Mouse (Mus musculus): Measurements from ENCODE around the gene Sh3bp5. TPM values are rescaled to one million over a fixed set of nuclear protein-coding genes. Genes with fewer than 3 reads are reported as not detected.
A peak's percentile ranks its signal among the peaks of the same experiment; 100 is the strongest.

Gene Sh3bp5
- total RNA-seq, 2 experiments from 2014 or later: 53.6 to 65.7 TPM

- DNase-seq (ENCODE audit: low spot score): peak; percentile 61
Observed at GRCm38 (mm10) chr14:31433851-31434360, 2.0 kb downstream of the Sh3bp5 start.

DNA sequence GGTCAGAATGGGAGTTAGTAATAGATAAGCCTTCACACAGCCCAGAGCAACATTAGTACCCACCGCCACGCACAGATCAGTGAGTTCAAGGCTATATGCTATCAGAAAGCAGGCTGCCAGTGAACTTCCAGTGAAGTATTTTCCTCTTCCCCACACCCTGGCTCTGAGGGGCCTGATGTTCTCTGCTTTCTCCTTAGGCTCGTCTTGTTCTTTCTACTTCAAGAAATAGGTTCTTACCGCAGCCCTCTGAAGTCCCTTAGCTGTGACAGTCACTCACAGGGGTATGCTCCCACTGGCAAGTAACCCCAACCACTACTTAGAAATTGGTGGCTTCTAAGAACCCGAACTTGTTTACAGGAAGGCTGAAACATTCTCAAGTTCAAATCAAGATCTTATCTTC is 2.8 kb downstream of the Sh3bp5 start:
- no peak for DNase-seq (ENCODE audit: low spot score)

GRCm38 (mm10) chr14:31432424-31432823 is 3.5 kb downstream of the Sh3bp5 start:
- no peak for DNase-seq (ENCODE audit: low spot score)

GRCm38 (mm10) chr14:31431789-31432330 is 4.0 kb downstream of the Sh3bp5 start:
- DNase-seq (ENCODE audit: low spot score): no peak

DNA sequence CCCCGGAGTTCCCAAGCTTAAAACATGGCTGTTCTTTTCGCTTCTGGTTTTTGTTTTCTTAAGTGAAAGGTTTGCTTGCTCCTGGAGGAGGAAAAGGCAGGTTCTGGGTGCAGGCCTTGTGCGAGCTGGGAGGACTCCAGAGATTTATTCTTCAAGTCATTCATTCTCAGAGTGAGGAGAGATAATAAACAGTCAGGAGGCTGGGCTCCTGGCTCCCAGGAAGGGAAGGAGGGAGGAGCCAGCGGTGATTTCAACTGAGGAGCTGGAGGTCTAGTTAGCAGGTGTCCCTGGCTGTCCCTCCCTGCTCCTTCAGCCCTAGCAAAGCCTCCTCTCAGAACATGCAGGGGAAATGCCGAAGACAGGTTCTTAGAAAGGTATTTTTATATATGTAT is 6.9 kb downstream of the Sh3bp5 start:
- no peak for DNase-seq (ENCODE audit: low spot score)

DNA sequence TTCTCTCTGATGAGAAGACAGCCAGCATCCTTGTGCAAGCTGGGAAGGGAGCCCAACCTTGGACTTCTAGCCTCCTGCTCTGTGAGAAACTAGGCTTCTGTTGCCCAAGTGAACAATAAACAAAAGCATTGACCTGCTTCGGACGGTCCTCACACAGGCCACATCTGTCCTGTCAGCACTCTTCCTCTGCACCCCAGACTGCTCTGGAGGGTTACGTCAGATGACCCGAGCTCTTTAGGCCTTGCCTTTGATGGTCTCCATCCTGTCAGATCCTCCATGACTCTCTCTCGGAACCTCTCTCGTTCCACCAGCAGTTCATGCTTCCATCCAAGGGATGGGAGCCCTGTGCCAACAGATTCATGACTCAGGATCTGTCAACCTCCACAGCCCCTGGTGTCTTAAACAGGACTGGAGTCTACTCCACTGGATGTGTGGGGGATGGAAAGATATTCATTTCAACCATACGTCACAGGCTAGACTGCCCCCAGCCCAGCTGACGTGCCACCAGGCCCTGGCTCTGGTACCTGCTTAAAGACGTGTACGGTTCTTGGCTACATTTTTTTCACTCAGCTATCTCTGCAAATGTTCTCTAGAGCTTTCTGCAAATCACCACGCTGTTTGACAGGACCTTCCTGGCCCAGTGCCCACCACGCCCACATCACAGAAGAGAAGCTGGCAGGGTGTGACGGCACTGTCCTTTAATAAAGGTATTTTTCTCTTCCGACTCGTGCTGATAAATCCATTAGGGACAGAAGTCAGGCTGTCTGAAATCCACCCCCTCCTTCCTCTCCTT is 7.5 kb downstream of the Sh3bp5 start:
- DNase-seq (ENCODE audit: low spot score): no peak

DNA sequence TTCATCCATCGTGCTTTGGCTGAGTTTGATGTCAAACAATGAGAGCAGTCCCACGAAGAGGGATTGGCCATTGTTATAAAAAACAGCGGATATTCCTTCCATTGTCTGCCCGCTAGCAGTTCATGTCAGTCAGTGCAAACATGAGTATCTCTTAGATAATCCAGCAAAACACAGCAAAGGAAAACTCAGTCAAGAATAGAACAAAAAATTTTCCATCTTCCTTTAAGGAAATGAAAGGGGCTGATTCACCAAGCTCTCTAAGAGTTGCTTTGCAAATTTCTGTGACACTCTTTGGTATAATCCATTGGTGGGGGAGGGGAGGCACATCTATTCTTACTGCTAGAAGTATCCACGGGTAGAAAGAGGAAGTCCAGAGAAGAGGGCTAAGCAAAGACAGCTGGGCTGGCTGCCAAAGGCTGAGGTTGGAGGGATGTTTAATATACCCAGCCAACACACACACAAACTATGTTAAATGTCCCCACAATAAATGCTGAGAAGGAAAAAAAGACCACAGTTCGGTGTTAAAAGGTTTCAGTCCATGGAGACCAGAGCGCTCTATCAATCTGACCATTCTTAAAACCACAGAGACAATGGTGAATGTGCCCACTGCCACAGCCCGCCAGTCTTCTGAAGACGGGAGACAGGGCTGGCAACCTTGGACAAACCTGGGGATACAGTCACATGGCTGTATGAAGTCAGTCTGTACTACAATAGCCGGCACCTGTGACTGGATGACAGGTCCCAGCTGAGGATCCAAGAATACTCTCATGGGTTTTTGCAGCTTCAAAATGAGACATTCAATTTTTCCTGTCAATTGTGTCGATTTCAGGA is 12.7 kb downstream of the Sh3bp5 start:
- DNase-seq (ENCODE audit: low spot score): no peak

- no peak for DNase-seq (ENCODE audit: low spot score)
Observed at GRCm38 (mm10) chr14:31422395-31422794, 13.5 kb downstream of the Sh3bp5 start.

DNA sequence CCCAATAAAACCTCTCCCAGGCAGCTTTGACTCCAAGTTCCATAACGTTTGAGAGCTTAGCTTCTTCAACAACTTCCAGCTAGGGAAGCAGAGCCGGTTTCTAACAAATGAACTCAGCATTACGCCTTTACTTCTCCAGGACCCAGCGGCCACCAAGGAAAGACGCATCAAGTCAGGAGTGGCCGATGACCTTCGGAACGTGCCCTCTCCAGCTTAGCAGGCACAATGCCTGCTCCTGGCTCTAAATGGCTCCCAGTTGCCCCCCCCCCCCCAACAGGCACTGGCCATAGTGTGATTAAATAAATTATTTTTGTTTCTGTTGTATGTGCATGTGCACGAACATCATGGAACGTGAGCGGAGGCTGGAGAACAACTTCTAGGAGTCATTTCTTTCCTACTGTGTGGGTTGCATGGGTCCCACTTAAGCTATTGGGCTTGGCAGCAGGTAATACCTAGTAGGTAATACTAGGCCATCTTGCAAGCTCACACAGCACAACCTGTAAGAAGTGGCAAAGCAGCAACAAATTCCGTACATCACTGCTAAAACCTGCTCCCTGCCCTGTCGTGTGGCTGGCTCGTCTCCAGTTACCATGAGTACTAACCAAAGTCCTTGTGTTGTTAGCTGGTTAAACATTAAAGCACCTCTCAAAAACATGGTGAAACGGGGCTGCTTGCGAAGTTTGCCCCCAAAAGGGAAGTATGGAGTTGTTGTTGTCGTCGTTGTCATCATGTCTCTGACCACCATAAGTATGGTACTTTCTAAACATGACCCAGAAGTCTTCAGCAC is 14.2 kb downstream of the Sh3bp5 start:
- DNase-seq (ENCODE audit: low spot score): no peak

- DNase-seq (ENCODE audit: low spot score): no peak
Observed at GRCm38 (mm10) chr14:31420985-31421384, 14.9 kb downstream of the Sh3bp5 start.

GRCm38 (mm10) chr14:31420562-31420961 is 15.3 kb downstream of the Sh3bp5 start:
- DNase-seq (ENCODE audit: low spot score): no peak

- DNase-seq (ENCODE audit: low spot score): no peak
Observed at GRCm38 (mm10) chr14:31420135-31420534, 15.7 kb downstream of the Sh3bp5 start.

- no peak for DNase-seq (ENCODE audit: low spot score)
Observed at GRCm38 (mm10) chr14:31419279-31419678, 16.6 kb downstream of the Sh3bp5 start.

- no peak for DNase-seq (ENCODE audit: low spot score)
Observed at GRCm38 (mm10) chr14:31416835-31417549, 18.9 kb downstream of the Sh3bp5 start.

DNA sequence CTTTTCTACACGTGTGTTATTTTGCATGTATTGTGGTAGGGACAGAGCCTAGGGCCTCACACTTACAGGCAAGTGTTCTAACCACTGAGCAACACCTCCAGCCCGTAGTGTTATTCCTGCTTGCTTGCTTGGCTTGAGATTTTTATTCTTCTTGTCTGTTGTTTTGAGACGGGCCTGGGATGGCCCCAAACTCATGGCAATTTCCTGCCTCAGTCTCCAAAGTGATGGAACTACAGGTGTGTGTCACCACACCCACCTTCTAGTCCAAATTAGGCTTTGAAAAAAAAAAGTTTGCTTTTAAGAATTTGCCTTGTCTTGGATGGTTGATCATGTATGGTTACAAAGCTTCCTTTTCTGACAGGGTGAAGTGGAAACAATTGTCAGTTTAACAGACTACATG is 19.5 kb downstream of the Sh3bp5 start:
- no peak for DNase-seq (ENCODE audit: low spot score)

GRCm38 (mm10) chr14:31414967-31415376 is 20.9 kb downstream of the Sh3bp5 start:
- peak; percentile 77 for DNase-seq (ENCODE audit: low spot score)

GRCm38 (mm10) chr14:31414235-31414966 is 21.5 kb downstream of the Sh3bp5 start:
- DNase-seq (ENCODE audit: low spot score): peak; percentile 60

GRCm38 (mm10) chr14:31413475-31414086 is 22.3 kb downstream of the Sh3bp5 start:
- DNase-seq (ENCODE audit: low spot score): no peak

- peak; percentile 76 for DNase-seq (ENCODE audit: low spot score)
Observed at GRCm38 (mm10) chr14:31412651-31413056, 23.2 kb downstream of the Sh3bp5 start.
